Mouse (Mus musculus): ENCODE data around the gene Lrp5. TPM values are rescaled to one million over a fixed set of nuclear protein-coding genes. Genes with fewer than 3 reads are reported as not detected.

The Lrp5 gene
- polyA plus RNA-seq, 1 experiment from 2014 or later: 7.9 TPM

DNA sequence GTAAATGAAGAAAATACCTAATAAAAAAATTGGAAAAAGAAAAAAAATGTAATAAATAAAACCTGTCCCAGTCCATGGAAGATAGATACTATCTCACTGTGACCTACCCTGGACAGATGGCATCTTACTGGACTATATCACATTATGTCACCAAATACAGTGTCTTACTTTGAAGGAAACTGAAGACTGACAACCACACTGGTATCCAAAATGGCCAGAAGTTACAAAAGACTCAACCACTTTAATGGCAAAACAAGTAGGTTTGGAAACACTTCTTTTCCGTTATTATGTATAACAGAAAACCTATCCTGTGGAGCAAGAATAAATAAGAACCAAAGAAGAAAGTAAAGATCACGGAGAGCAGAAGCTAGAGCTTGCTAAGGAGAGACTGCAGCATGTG is 146.1 kb downstream of the Lrp5 start:
- ATAC-seq (replicated peaks; ENCODE audit: low FRiP score, low TSS enrichment, low read depth): no peak
- 91% methylated on average over 2 of the region's 2 CpGs for WGBS
- H3K4me1 ChIP-seq (replicated peaks; ENCODE audit: control insufficient read depth, insufficient read depth, low read length): no peaks in the 10 kb centered on the region
- H3K27me3 ChIP-seq (replicated peaks; ENCODE audit: control insufficient read depth, insufficient read depth, low read length): no peaks in the 10 kb centered on the region
- no peaks in the 10 kb centered on the region for H3K9me3 ChIP-seq (ENCODE audit: control insufficient read depth, low read length)
- H3K4me3 ChIP-seq (ENCODE audit: low read depth, low read length): no peak overlapping the region
- H3K9ac ChIP-seq (ENCODE audit: low read length): no peak overlapping the region
- no peak for DNase-seq (ENCODE audit: low spot score)
- no peak overlapping the region for H3K4me2 ChIP-seq (ENCODE audit: low read length)
- no peak overlapping the region for H3K27ac ChIP-seq (ENCODE audit: low read depth)
- peaks cover 30% of the 10 kb centered on the region for H3K36me3 ChIP-seq (ENCODE audit: control insufficient read depth, insufficient read depth, low read length)

DNA sequence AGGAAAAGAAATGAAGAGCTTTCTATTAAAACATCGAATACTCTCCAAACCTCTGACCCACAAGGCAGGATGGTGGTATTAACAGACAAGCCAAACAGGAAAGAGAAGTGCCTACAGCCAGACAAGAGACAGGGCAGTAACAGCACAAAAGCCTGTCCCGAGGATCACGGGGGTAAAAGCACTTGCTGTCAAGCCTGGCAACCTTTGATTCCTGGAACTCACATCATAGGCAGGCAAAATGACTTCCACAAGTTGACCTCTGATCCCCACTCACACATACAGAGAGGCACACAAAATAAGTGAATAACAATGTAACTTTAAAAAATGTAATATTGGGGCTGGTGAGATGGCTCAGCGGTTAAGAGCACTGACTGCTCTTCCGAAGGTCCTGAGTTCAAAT is 146.9 kb downstream of the Lrp5 start:
- WGBS: 92% methylated on average over 5 of the region's 5 CpGs
- no peak for ATAC-seq (replicated peaks; ENCODE audit: low FRiP score, low TSS enrichment, low read depth)

DNA sequence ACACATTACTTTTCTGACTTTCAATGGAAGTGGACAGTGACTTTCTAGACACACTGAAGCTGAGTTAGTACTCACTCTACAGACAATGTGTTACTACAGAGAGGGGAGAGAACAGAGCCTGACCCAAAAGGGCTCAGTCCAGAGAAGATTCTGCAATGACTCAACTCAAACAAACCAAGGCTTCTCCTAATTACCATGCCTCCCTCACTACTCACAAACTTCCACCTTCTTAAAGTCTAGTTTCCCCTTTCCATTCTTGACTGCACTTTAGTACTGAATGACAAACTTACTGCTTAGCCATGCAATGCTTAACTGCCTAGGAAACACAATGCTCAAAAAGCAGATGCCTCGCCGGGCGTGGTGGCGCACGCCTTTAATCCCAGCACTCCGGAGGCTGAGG is 148.7 kb downstream of the Lrp5 start:
- no peaks in the 10 kb centered on the region for H3K4me1 ChIP-seq (replicated peaks; ENCODE audit: control insufficient read depth, insufficient read depth, low read length)

More for the DNA sequence above, 146.9 kb downstream of the Lrp5 start:
- H3K27me3 ChIP-seq (replicated peaks; ENCODE audit: control insufficient read depth, insufficient read depth, low read length): no peaks in the 10 kb centered on the region
- no peak overlapping the region for H3K4me3 ChIP-seq (ENCODE audit: low read depth, low read length)
- DNase-seq (ENCODE audit: low spot score): no peak
- no peaks in the 10 kb centered on the region for H3K4me1 ChIP-seq (replicated peaks; ENCODE audit: control insufficient read depth, insufficient read depth, low read length)
- no peak overlapping the region for H3K9ac ChIP-seq (ENCODE audit: low read length)
- no peak overlapping the region for H3K27ac ChIP-seq (ENCODE audit: low read depth)
- H3K36me3 ChIP-seq (ENCODE audit: control insufficient read depth, insufficient read depth, low read length): peaks cover 30% of the 10 kb centered on the region
- no peak overlapping the region for H3K4me2 ChIP-seq (ENCODE audit: low read length)
- H3K9me3 ChIP-seq (ENCODE audit: control insufficient read depth, low read length): no peaks in the 10 kb centered on the region

DNA sequence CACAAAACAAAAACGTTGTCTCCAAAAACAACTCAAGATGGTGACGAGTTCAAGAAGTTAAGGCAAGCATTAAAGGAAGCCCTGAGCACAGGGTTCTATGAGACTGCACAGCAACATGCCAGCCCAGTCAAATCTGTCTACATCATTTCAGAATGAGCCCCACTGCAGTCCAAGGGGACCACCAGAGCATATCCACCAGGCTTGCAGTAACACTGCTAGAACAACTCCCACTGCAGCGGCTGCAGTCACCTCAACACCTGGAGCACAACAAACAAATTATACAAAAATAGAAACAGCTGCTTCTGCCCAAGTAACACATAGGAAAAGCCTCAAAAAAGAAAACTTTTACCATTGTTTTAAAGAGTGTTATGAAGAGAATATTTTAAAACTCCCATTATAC is 151.4 kb downstream of the Lrp5 start:
- H3K9me3 ChIP-seq (ENCODE audit: control insufficient read depth, low read length): no peaks in the 10 kb centered on the region

More for the DNA sequence above, 148.7 kb downstream of the Lrp5 start:
- H3K9me3 ChIP-seq (ENCODE audit: control insufficient read depth, low read length): no peaks in the 10 kb centered on the region
- ATAC-seq (replicated peaks; ENCODE audit: low FRiP score, low TSS enrichment, low read depth): no peak
- WGBS: 96% methylated on average over 6 of the region's 6 CpGs
- H3K36me3 ChIP-seq (ENCODE audit: control insufficient read depth, insufficient read depth, low read length): peaks cover 17% of the 10 kb centered on the region
- H3K4me3 ChIP-seq (ENCODE audit: low read depth, low read length): no peak overlapping the region
- H3K9ac ChIP-seq (ENCODE audit: low read length): no peak overlapping the region
- no peaks in the 10 kb centered on the region for H3K27me3 ChIP-seq (replicated peaks; ENCODE audit: control insufficient read depth, insufficient read depth, low read length)
- no peak overlapping the region for H3K4me2 ChIP-seq (ENCODE audit: low read length)
- no peak overlapping the region for H3K27ac ChIP-seq (ENCODE audit: low read depth)
- no peak for DNase-seq (ENCODE audit: low spot score)

More for the DNA sequence above, 151.4 kb downstream of the Lrp5 start:
- Histone ChIP-seq H3K9ac (ENCODE audit: low read length) (no peak overlapping the region), H3K36me3 (ENCODE audit: control insufficient read depth, insufficient read depth, low read length) (peaks cover 5% of the 10 kb centered on the region; the same call in 1 of the 2 replicates), H3K27ac (ENCODE audit: low read depth) (no peak overlapping the region), H3K4me1 (replicated peaks; ENCODE audit: control insufficient read depth, insufficient read depth, low read length) (no peaks in the 10 kb centered on the region), H3K27me3 (replicated peaks; ENCODE audit: control insufficient read depth, insufficient read depth, low read length) (no peaks in the 10 kb centered on the region), H3K4me2 (ENCODE audit: low read length) (no peak overlapping the region), H3K4me3 (ENCODE audit: low read depth, low read length) (no peak overlapping the region)
- WGBS: 86% methylated on average over 3 of the region's 3 CpGs
- DNase-seq (ENCODE audit: low spot score) (no peak), ATAC-seq (replicated peaks; ENCODE audit: low FRiP score, low TSS enrichment, low read depth) (no peak)

Other genes with a start within 250 kb of the Lrp5 start
- 64.2 and 70.9 TPM in 2 replicates for gene Ppp6r3, start 110.8 kb downstream of the Lrp5 start, polyA plus RNA-seq (2014; fragmentation: Nextera tagmentation; extraction: Ambion mirVana)
- 34.1 and 36.4 TPM in 2 replicates for gene 1810055G02Rik, start 21.7 kb upstream of the Lrp5 start, polyA plus RNA-seq (2014; fragmentation: Nextera tagmentation; extraction: Ambion mirVana)
- 29.6 and 29.9 TPM in 2 replicates for gene Kmt5b, start 80.9 kb upstream of the Lrp5 start, polyA plus RNA-seq (2014; fragmentation: Nextera tagmentation; extraction: Ambion mirVana)
- 48.8 and 54.0 TPM in 2 replicates for gene Chka, start 165.2 kb upstream of the Lrp5 start, polyA plus RNA-seq (2014; fragmentation: Nextera tagmentation; extraction: Ambion mirVana)
- 34.8 and 40.5 TPM in 2 replicates for gene Tcirg1, start 220.6 kb upstream of the Lrp5 start, polyA plus RNA-seq (2014; fragmentation: Nextera tagmentation; extraction: Ambion mirVana)
- 374 and 390 TPM in 2 replicates for gene Ndufs8, start 226.2 kb upstream of the Lrp5 start, polyA plus RNA-seq (2014; fragmentation: Nextera tagmentation; extraction: Ambion mirVana)
- 1.9 and 2.3 TPM in 2 replicates for gene Aldh3b1, start 243.2 kb upstream of the Lrp5 start, polyA plus RNA-seq (2014; fragmentation: Nextera tagmentation; extraction: Ambion mirVana)
- gene Unc93b1, start 248.6 kb upstream of the Lrp5 start, polyA plus RNA-seq (2014; fragmentation: Nextera tagmentation; extraction: Ambion mirVana): 14.4 and 16.0 TPM in 2 replicates

All from intestine, embryonic 14.5 days (tissue).